Mouse (Mus musculus) kidney, embryonic 16.5 days (tissue): ENCODE measurements around the gene Klk1b1. TPM values are rescaled to one million over a fixed set of nuclear protein-coding genes. Genes with fewer than 3 reads are reported as not detected.
"Not testable (repeated sequence)": the region's sequence is repeated elsewhere in the genome, so short reads cannot be mapped to it uniquely, and the experiment has no call there.

Source experiments
- ATAC-seq: fragments of 200-750 bp; cut with Nextera tagmentation; 2 replicates; pipeline ENCODE4 v1.8.0; 2017; ENCODE audit warnings: moderate TSS enrichment; ENCODE audit not compliant: low FRiP score, low TSS enrichment
- H3K27ac ChIP-seq: fragments of 300-500 bp; sonication (generic); 2 replicates; pipeline ENCODE4 v1.5.1; 2014; ENCODE audit warnings: low read length
- H3K27me3 ChIP-seq: fragments of 300-500 bp; sonication (generic); 2 replicates; pipeline ENCODE4 v1.6.1; 2014; ENCODE audit warnings: low read length, control low read depth, mixed read lengths; ENCODE audit not compliant: insufficient read depth
- H3K36me3 ChIP-seq: fragments of 300-500 bp; sonication (generic); 2 replicates; pipeline ENCODE4 v1.6.1; 2014; ENCODE audit warnings: low read length, control low read depth, mixed read lengths; ENCODE audit not compliant: insufficient read depth
- H3K4me1 ChIP-seq: fragments of 300-500 bp; sonication (generic); 2 replicates; pipeline ENCODE4 v1.6.1; 2014; ENCODE audit warnings: low read length, control low read depth, mixed read lengths; ENCODE audit not compliant: insufficient read depth
- H3K4me2 ChIP-seq: fragments of 300-500 bp; sonication (generic); replicated peaks from 2 replicates; pipeline ENCODE4 v1.6.1; 2014; ENCODE audit warnings: low read depth, low read length
- H3K4me3 ChIP-seq: fragments of 300-500 bp; sonication (generic); 2 replicates; pipeline ENCODE4 v1.5.1; 2014; ENCODE audit warnings: mild to moderate bottlenecking, low read length
- H3K9ac ChIP-seq: fragments of 300-500 bp; sonication (generic); replicated peaks from 2 replicates; pipeline ENCODE4 v1.6.1; 2014; ENCODE audit warnings: low read length
- H3K9me3 ChIP-seq: fragments of 300-500 bp; sonication (generic); 2 replicates; pipeline ENCODE4 v1.6.1; 2016; ENCODE audit warnings: low read length, control low read depth
- WGBS: fragments of 180-500 bp; shearing (Covaris S2); extraction: QIAGEN DNeasy Blood & Tissue Kit; methylation state at CpG from one replicate; pipeline ENCODE4 v1.1.7; 2014; 5-methylcytosine and 5-hydroxymethylcytosine counted together
- polyA plus RNA-seq: library from polyadenylated mRNA; unstranded; fragments of >200 nt; fragmentation: Nextera tagmentation; extraction: Ambion mirVana; gene quantifications from 2 replicates; pipeline ENCODE4 v1.2.1, GENCODE M21; 2015

The Klk1b1 gene
- polyA plus RNA-seq, 1 experiment from 2014 or later = not detected

DNA sequence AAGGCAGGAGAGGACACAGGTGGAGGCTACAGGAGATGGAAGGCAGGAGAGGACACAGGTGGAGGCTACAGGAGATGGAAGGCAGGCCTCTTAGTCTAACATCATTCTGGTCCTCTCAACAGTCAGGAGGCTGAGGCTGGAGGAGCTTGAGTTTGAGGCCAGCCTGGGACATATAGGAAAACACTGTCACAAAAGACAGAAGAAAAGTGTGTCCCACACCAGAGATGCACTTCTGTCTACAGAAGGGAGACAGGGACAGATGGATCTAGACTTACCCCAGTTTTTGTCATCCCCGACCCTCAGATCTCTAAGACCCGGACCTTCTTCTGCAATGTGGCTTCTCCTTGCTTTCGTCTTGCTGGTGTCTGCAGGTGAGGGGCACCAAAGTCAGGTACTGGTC, 33.1 kb upstream of the Klk1b1 start, which contains the start of gene Klk15:
Gene Klk15, plus strand, starts transcription at position 301 of the 400 bp plus-strand sequence.
- H3K36me3 ChIP-seq = no peaks in the 10 kb centered on the region
- no peaks in the 10 kb centered on the region for H3K4me1 ChIP-seq
- H3K9ac ChIP-seq = no peak within 1 kb of the TSS
- H3K4me2 ChIP-seq = no peak within 1 kb of the TSS
- no peak for ATAC-seq
- H3K9me3 ChIP-seq = no peaks in the 10 kb centered on the region
- H3K27ac ChIP-seq = no peak within 1 kb of the TSS
- WGBS = 93% methylated on average over 3 of the region's 3 CpGs
- no peak within 1 kb of the TSS for H3K4me3 ChIP-seq
- no peaks in the 10 kb centered on the region for H3K27me3 ChIP-seq

DNA sequence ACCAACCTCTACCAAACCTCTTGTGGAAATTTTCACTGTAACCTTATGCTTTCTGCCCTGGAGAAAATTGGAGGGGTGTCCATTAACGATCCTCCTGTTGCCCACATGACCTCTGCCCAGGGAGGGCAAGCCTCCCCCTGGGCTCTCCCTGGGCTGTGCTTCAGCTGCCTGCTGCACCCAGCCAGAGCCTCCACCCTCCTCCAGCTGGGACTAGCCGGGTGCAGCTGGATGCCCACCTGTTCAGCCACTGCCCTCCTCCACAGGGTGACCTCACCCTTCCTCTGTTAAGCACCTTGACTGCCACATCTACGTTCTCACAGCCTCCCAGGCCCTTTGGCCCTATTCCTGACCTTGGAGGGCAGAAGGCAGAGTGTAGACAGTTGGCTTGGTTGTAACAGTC, 31.8 kb upstream of the Klk1b1 start:
- Histone ChIP-seq H3K4me1 (no peaks in the 10 kb centered on the region), H3K4me2 (no peak overlapping the region), H3K9me3 (no peaks in the 10 kb centered on the region), H3K9ac (no peak overlapping the region), H3K27ac (no peak overlapping the region), H3K36me3 (no peaks in the 10 kb centered on the region), H3K27me3 (no peaks in the 10 kb centered on the region), H3K4me3 (no peak overlapping the region)
- peak; percentile 78 for ATAC-seq
- WGBS = 17% methylated on average over 3 of the region's 3 CpGs

DNA sequence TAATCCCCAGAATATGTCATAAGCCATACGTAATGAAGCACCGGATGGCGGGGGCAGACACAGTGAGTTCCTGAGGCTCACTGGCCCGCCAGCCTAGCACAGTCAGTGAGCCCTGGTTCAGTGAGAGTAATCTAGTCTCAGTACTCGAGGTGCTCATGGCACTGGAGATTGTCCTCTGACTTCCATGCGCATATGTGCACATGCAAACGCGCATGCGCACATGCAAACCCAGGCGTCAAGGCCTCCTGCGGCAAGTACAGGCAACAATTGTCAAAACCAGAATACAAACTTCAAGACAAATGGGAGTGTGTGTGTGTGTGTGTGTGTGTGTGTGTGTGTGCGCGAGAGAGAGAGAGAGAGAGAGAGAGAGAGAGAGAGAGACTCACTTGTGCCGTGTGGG, 30.0 kb upstream of the Klk1b1 start:
- no peak overlapping the region for H3K4me3 ChIP-seq

DNA sequence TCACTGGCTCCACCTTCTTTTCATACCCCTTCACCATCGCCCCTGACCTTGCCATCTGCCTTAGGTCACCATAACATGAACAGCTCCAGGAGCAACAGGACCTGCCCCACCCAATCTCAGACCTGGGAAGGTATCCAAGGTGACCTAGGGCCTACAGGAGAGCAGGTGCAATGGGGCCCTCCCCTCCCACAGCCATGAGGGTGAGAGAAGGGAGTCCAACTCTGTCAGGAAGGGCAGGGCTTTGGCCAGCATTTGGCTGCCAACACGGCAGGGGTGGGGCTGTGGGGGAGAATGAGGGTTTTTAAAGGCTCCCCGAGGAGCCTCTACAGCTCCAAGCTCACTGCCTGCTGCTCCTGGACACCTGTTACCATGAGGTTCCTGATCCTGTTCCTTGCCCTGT, 24.3 kb upstream of the Klk1b1 start:
- not testable (repeated sequence) for H3K36me3 ChIP-seq, H3K4me3 ChIP-seq, H3K9me3 ChIP-seq, H3K9ac ChIP-seq, ATAC-seq, H3K27me3 ChIP-seq, H3K27ac ChIP-seq, H3K4me2 ChIP-seq, H3K4me1 ChIP-seq
- WGBS = 76% methylated on average over 3 of the region's 3 CpGs

More for the DNA sequence above, 30.0 kb upstream of the Klk1b1 start:
- Histone ChIP-seq H3K9ac (no peak overlapping the region), H3K27ac (no peak overlapping the region), H3K4me2 (no peak overlapping the region), H3K9me3 (no peaks in the 10 kb centered on the region), H3K4me1 (no peaks in the 10 kb centered on the region), H3K36me3 (no peaks in the 10 kb centered on the region), H3K27me3 (no peaks in the 10 kb centered on the region)
- WGBS = 89% methylated on average over 14 of the region's 14 CpGs
- ATAC-seq = no peak

DNA sequence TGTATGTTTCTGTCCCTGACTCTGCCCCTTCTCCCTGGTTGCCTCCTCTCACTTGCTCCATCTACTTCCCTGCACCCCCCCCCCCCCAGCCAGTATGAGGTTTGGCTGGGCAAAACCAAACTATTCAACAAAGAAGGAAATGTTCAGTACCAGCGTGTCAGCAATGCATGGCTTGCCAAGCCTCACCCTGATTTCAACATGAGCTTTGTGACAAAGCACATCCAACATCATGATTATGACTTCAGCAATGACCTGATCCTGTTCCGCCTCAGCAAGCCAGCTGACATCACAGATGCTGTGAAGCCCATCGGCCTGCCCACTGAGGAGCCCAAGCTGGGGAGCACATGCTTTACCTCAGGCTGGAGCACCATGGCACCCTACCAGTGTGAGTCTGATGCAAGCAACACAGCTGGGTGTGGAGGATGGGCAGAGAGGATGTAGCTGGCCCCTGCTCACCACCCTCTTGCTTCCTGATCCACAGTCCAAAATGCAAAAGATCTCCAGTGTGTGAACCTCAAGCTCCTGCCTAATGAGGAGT, 21.8 kb upstream of the Klk1b1 start:
- no peak for ATAC-seq
- Histone ChIP-seq H3K4me2 (no peak overlapping the region), H3K4me1 (no peaks in the 10 kb centered on the region), H3K9ac (no peak overlapping the region), H3K4me3 (no peak overlapping the region), H3K9me3 (no peaks in the 10 kb centered on the region), H3K27ac (no peak overlapping the region), H3K27me3 (no peaks in the 10 kb centered on the region), H3K36me3 (no peaks in the 10 kb centered on the region)
- 78% methylated on average over 3 of the region's 3 CpGs for WGBS

DNA sequence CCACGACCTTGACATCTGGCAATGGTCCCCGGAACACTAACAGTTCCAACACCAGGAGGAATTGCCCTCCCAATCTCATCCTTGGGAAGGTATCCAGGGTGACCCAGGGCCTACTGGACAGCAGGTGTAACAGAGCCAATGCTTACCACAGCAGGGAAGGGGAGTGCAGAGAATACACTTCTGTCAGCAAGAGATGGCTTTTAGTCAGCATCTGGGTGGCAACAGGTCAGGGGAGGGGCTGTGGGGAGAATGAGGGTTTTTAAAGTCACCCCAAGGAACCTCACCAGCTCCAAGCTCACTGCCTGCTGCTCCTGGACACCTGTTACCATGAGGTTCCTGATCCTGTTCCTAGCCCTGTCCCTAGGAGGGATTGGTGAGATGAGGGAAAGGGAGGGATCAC, 16.2 kb upstream of the Klk1b1 start, which contains the start of gene Klk1b8:
Gene Klk1b8, plus strand, starts transcription at position 301 of the 400 bp plus-strand sequence.
- WGBS = 61% methylated on average over 2 of the region's 2 CpGs
- Histone ChIP-seq H3K9me3 (no peaks in the 10 kb centered on the region), H3K9ac (no peak within 1 kb of the TSS)

DNA sequence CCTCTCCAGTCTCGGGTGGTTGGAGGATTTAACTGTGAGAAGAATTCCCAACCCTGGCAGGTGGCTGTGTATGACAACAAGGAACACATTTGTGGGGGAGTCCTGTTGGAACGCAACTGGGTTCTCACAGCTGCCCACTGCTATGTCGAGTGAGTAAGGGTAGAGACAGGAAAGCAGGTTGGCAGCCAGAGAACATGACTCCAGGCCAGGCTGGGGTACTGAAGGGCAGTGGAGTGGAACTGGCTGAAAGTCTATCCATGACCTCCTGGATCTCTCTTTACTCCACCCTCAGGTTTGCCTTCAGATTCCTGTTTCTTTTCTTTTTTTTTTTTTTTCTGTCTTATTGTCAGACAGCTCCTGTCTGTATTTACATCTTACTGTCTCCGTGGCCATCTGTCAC, 13.8 kb upstream of the Klk1b1 start:
- ATAC-seq = peak; percentile 87
- 33% methylated on average over 4 of the region's 4 CpGs for WGBS
- H3K9ac ChIP-seq = no peak overlapping the region
- H3K27ac ChIP-seq = no peak overlapping the region
- no peaks in the 10 kb centered on the region for H3K27me3 ChIP-seq
- H3K4me3 ChIP-seq = no peak overlapping the region
- H3K9me3 ChIP-seq = no peaks in the 10 kb centered on the region
- H3K4me1 ChIP-seq = 0 out of 2 replicates have a peak, but pooled peaks cover 3% of the 10 kb centered on the region
- H3K36me3 ChIP-seq = no peaks in the 10 kb centered on the region
- H3K4me2 ChIP-seq = no peak overlapping the region

More for the DNA sequence above, 16.2 kb upstream of the Klk1b1 start, which contains the start of gene Klk1b8:
- H3K27ac ChIP-seq = no peak within 1 kb of the TSS
- H3K4me3 ChIP-seq = no peak within 1 kb of the TSS
- no peak within 1 kb of the TSS for H3K4me2 ChIP-seq
- no peaks in the 10 kb centered on the region for H3K27me3 ChIP-seq
- 0 out of 2 replicates have a peak, but pooled peaks cover 3% of the 10 kb centered on the region for H3K4me1 ChIP-seq
- H3K36me3 ChIP-seq = no peaks in the 10 kb centered on the region
- ATAC-seq = no peak

DNA sequence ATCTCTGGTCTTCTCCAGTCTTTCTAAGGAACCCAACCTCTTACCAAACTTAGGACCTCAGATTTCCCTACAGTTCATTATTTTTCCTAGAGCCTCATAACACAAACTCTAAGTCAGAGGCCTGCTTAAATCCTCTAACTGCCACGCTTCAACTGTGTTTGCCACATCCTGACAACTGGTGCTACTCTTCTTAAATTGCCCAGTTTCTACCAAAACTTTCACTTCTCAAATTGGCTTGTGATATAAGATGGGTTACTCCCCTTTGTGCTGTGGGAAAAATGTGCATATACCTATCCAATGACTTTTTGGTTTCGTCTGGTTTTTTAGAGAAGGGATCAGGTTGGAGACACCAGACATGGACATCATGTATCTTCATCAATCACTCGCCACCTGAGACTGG, 507 bp downstream of the Klk1b1 start:
- 82% methylated on average over 3 of the region's 3 CpGs for WGBS
- no peaks in the 10 kb centered on the region for H3K9me3 ChIP-seq

DNA sequence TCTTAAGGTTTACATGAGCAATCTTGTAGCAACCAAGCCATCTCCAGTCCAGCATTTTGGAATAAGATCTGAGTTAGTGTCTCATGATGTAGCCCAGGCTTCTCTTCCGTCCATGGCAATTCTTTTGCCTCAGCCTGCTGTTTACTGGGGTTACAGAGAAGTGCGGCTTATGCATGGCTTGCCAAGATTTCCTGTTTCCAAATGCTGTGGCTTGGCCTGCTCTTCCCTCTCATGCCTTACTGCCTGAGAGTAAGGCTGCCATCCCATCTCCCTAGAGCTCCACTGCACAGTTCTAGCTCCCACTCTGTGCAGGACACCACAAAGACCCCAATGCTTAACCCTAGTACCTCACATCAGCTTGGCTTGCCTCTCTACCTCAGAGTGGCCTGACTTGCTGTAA, 1.1 kb downstream of the Klk1b1 start:
- H3K9me3 ChIP-seq = no peaks in the 10 kb centered on the region
- H3K9ac ChIP-seq = no peak overlapping the region
- no peaks in the 10 kb centered on the region for H3K27me3 ChIP-seq
- H3K27ac ChIP-seq = no peak overlapping the region
- WGBS = 83% methylated on average over 2 of the region's 2 CpGs
- no peak overlapping the region for H3K4me2 ChIP-seq
- no peak for ATAC-seq
- H3K36me3 ChIP-seq = no peaks in the 10 kb centered on the region
- H3K4me3 ChIP-seq = no peak overlapping the region
- H3K4me1 ChIP-seq = no peaks in the 10 kb centered on the region

More for the DNA sequence above, 507 bp downstream of the Klk1b1 start:
- Histone ChIP-seq H3K4me1 (no peaks in the 10 kb centered on the region), H3K4me3 (no peak overlapping the region), H3K36me3 (no peaks in the 10 kb centered on the region), H3K27me3 (no peaks in the 10 kb centered on the region), H3K9ac (no peak overlapping the region), H3K27ac (no peak overlapping the region), H3K4me2 (no peak overlapping the region)
- ATAC-seq = no peak

DNA sequence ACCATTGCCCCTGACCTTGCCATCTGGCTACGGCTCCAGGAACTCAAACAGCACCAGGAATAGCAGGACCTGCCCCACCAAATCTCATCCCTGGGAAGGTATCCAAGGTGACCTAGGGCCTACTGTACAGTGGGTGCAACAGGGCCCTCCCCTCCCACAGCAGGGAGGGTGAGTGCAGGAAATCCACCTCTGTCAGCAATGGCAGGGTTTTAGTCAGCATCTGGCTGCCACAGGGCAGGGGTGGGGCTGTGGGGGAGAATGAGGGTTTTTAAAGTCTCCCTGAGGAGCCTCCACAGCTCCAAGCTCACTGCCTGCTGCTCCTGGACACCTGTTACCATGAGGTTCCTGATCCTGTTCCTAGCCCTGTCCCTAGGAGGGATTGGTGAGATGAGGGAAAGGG, 9.2 kb downstream of the Klk1b1 start, which contains the start of gene Klk1b9:
Gene Klk1b9, plus strand, starts transcription at position 301 of the 400 bp plus-strand sequence.
- H3K4me2 ChIP-seq, ATAC-seq, H3K27ac ChIP-seq, H3K9me3 ChIP-seq, H3K27me3 ChIP-seq, H3K4me1 ChIP-seq, H3K9ac ChIP-seq, H3K4me3 ChIP-seq, H3K36me3 ChIP-seq: not testable (repeated sequence)
- 58% methylated on average over 1 of the region's 1 CpGs for WGBS
